Mouse (Mus musculus): ENCODE measurements around the gene Cbx2. TPM values are rescaled to one million over a fixed set of nuclear protein-coding genes. Genes with fewer than 3 reads are reported as not detected.

The Cbx2 gene
- total RNA-seq (2015; ENCODE audit: low replicate concordance) (0.19 and 0.42 TPM in 2 replicates), total RNA-seq (2017; ENCODE audit: low replicate concordance) (not detected in 2 replicates)

GRCm38 (mm10) chr11:119022895-119023615 is at the start of gene Cbx2:
Gene Cbx2 (plus strand): TSS chr11:119022962.
- no peak for ATAC-seq (replicated peaks; ENCODE audit: low FRiP score, poor library complexity, severe bottlenecking)

DNA sequence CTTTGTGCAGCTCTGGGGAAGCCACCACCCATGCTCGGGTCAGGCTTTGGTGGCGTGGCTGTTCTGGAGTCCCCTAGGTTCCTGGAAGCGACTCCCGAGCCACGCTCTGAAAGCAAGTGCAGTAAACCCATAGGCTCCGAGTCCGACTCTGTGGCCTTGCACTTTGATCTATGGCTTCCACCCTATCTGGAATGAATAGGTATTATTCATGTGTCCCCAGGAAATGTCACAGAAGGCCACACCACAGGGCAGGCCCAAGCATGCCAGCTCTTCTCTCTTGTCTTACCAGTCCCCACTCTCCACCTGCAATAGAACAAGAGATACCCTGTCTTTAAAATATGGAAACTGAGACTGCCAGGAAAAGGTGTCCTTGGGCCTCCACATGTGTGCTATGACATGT is 48.4 kb upstream of the Cbx2 start:
- ATAC-seq (replicated peaks; ENCODE audit: low FRiP score, poor library complexity, severe bottlenecking) = no peak

GRCm38 (mm10) chr11:118975427-118975826 is 47.3 kb upstream of the Cbx2 start:
- 0 out of 2 replicates have a peak, but pooled peaks have one; percentile 43 for ATAC-seq (replicated peaks; ENCODE audit: low FRiP score, poor library complexity, severe bottlenecking)

GRCm38 (mm10) chr11:118975917-118976316 is 46.8 kb upstream of the Cbx2 start:
- no peak for ATAC-seq (replicated peaks; ENCODE audit: low FRiP score, poor library complexity, severe bottlenecking)

- ATAC-seq (replicated peaks; ENCODE audit: low FRiP score, poor library complexity, severe bottlenecking) = no peak
Measured at GRCm38 (mm10) chr11:118980388-118980787, 42.4 kb upstream of the Cbx2 start.

DNA sequence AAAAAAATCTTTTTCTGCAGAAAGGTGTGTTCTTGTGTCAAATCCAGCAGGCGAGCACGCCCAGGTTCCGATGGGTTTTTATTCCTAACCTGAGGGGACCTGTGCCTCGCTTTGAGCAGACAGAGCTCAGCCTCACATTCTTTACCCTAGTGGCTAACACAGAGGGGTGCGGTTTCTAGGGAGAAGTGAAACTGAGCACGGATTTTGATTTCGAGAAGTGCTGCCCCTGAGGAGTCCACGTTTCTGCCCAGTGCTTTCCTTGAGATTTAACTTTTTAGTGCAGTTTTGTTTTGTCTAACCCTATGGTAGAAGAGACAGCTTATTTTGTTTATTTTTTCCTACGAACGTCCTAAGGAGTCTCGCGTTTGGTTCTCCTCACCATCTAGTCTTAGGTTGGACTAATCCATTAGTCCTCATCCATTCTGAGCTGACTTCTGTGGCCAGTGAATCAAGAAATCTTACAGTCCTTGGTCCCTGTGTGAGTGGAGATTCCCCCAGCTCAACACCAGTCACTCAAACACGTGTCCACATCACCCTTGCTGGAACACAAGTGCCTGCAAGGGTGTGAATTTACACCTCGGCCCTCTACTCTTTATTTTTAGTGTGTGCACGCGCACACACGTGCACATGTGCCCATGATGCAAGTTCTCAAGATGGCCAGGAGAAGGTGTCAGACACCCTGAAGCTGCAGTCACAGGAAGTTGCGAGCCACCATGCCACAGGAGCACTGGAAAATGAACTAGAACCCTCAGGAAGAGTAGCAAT is 41.6 kb upstream of the Cbx2 start:
- no peak for ATAC-seq (replicated peaks; ENCODE audit: low FRiP score, poor library complexity, severe bottlenecking)

GRCm38 (mm10) chr11:118982593-118983113 is 40.1 kb upstream of the Cbx2 start:
- no peak for ATAC-seq (replicated peaks; ENCODE audit: low FRiP score, poor library complexity, severe bottlenecking)

DNA sequence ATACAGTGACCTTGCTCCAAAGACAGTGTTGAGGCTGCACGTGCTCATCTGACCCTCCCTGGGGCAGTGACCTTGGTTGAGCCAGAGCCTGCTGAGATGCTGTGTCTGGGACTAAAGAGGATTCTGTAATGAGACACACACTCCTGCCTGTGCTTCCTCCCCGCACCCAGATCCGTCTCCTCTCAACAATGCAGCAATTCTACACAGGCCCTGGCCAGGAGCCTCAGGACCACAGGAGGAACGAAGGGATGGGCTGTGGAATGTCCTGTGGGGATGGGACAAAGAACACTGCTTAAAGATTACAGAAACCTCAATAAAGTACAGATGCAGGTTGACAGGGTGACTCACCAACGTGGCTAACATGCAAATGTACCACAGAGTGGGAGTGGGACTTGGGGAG is 37.2 kb upstream of the Cbx2 start:
- ATAC-seq (replicated peaks; ENCODE audit: low FRiP score, poor library complexity, severe bottlenecking) = no peak

DNA sequence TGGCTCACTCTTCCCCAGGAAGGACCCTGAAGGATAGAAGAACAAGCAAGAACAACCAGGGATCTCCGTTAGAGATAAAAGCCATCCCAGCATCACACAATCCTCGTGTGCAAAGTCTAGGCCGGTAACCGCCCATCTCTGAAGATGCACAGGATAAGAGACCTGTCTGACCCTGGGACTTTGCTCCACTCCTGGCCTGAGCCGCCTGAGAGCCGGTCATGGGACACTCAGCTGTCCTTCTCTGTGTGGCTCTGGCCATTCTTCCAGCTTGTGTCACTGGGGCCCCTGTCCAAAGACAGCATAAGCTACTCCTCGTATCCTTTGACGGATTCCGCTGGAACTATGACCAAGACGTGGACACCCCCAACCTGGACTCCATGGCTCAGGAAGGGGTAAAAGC is 34.8 kb upstream of the Cbx2 start, which contains the start of gene Enpp7:
TSS of gene Enpp7 (plus strand) at position 190 of the 400 bp plus-strand sequence.
- no peak for ATAC-seq (replicated peaks; ENCODE audit: low FRiP score, poor library complexity, severe bottlenecking)

DNA sequence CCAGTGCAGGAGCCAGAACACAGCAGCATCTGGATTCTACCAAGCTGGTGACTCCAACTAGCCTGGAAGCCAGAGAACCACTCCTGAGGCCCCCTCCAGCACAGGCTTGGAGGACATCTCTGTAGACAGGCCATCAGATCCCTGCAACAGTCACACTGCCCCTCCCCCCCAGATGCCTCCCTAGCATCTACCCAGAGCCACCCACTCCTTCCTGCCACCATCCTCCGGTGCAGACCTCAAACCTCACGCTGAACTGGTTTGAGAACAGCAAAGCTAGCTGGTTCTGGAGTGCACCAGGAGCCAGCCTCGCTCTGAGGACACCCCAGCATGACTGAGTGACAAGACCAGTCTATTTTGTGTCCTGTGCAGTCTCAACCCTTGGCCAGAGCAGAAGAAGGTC is 30.0 kb upstream of the Cbx2 start:
- no peak for ATAC-seq (replicated peaks; ENCODE audit: low FRiP score, poor library complexity, severe bottlenecking)

DNA sequence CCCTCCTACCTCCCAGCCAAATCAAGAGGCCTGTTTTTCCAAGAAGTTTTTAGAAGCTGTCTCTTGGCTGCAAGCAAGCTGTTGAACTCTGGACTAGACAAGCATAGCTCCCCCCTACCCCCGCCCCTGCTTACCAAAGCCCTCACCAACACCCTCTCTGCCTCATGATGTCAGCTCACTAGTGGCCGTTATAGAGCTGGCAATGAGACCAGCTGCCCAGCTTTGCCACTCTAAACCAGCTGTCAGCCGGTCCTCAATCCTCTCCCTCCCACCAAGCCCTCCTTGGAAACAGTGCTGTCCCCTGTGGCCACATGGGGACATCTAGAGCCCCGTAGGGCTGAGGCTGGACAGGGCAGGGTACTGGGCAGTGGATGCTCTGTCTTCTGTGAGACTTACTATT is 27.3 kb upstream of the Cbx2 start:
- no peak for ATAC-seq (replicated peaks; ENCODE audit: low FRiP score, poor library complexity, severe bottlenecking)

DNA sequence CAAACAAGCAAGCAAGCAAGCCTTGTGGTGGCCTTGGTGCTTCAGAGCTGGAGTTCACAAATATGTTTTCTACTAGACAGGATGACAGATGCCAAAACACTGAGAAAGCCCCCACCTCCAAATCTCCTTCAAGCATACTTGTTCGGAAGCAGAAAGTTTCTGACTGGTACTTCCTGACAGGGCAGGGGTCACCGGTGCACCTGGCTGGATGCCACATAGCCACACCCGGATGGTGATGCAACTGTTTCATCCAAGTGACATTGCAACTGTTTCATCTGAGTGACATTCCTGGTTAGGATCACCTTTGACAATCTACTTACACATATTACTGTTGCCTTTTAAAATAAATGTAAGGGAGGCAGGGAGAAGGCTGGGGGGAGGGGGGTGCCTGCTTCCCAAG is 25.6 kb upstream of the Cbx2 start:
- no peak for ATAC-seq (replicated peaks; ENCODE audit: low FRiP score, poor library complexity, severe bottlenecking)

DNA sequence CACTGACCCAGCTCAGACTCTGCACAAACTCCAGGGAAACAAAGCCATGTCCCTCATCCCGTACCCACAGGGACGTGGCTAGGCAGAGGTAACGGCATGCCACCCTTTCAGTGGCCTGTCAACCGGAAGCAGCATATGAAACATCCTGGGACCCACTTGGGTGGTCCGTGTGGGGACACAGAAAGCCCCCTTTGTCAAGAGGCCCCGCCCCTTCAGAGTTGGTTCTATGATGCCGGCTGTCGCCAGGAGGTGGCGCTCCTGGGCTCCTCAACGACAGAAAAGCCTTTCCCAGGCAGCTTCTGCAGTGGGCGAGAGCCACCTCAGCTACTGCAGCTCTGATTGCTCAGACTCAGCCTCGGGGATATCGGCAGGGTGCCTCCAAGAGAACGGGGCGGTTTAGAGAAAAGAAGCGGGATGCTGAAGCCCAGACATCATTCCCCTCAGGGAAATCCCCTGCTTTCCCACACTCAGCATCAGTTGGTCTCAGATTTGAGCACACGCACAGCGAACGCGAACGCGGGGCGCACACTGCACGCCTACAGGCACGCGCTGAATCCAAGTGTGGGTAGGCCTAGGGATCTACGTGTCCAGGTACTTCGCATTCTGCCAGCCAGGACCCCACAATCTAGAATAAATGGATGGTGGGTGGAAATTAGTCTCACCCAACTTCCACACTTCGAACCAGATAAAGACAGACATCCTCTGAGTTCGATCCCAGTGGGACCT is 24.1 kb upstream of the Cbx2 start:
- ATAC-seq (replicated peaks; ENCODE audit: low FRiP score, poor library complexity, severe bottlenecking) = 0 out of 2 replicates have a peak, but pooled peaks have one; percentile 46

DNA sequence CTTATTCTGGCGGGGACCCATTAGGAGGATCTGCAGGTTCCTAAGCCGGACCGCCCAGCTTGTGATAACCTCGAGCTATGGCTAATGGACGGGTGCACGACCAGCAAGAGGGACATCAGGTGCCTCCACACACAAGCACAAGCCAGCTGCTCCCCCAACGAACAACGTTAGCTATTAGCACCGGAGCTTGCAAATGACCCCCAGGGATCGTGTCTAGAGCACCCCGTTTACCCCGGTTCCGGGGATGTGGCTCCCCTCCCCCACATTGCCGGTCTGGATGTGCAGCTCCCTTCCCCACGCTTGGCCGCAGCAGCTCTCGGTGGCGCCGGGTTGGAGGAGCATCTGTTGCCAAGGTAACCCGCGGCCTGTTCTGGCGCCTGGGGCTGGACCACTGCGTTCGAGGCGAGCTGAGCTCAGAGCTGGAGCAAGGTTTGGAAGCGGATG is 23.4 kb upstream of the Cbx2 start:
- no peak for ATAC-seq (replicated peaks; ENCODE audit: low FRiP score, poor library complexity, severe bottlenecking)

GRCm38 (mm10) chr11:119000877-119001276 is 21.9 kb upstream of the Cbx2 start:
- ATAC-seq (replicated peaks; ENCODE audit: low FRiP score, poor library complexity, severe bottlenecking) = no peak

DNA sequence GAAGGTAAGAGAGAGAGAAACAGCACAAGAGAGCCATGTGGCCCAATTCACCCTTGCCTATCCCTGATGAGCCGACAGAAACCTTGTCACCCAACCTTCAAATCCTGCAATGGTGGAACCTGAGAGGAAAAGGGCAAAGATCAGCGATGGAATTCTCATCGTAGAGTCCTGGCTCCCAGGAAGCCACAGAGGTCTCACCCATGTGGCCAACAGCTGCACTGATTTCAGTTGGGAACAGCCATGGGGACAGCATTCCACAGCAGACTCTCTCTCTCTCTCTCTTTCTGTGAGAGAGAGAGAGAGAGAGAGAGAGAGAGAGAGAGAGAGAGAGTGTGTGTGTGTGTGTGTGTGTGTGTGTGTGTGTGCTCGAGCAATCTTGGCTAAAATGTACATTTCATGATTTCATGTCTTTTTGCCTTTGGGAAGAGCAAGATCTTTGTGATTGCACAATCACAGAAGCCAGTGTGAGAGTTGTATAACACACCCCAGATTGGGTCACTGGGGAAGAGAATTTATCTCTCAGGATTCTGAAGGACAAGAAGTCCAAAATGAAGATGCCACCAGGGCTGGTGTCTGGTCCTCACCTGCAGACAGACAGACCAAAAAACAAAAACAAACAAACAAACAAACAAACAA is 21.2 kb upstream of the Cbx2 start:
- no peak for ATAC-seq (replicated peaks; ENCODE audit: low FRiP score, poor library complexity, severe bottlenecking)

- no peak for ATAC-seq (replicated peaks; ENCODE audit: low FRiP score, poor library complexity, severe bottlenecking)
Measured at GRCm38 (mm10) chr11:119005547-119006275, 17.1 kb upstream of the Cbx2 start.

DNA sequence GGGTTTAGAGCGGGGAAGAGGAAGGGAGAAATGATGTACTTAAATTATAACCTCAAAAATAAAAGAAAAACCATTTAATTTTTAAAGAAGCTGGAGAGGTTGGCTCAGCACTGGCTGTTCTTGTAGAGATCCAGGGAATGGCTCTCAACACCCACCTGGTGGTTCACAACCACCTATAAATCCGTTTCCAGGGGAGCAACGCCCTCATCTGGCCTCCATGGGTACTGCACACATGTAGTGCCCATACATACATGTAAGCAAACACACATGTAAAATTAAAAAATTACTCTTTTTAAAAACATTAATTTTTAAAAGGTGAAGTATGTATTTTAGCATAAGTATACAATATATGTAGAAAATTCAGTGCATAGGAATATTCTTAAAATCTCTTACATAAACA is 16.3 kb upstream of the Cbx2 start:
- no peak for ATAC-seq (replicated peaks; ENCODE audit: low FRiP score, poor library complexity, severe bottlenecking)
